Comparison of ENCODE assay signal across 10 mouse cellular contexts in the genomic region with DNA sequence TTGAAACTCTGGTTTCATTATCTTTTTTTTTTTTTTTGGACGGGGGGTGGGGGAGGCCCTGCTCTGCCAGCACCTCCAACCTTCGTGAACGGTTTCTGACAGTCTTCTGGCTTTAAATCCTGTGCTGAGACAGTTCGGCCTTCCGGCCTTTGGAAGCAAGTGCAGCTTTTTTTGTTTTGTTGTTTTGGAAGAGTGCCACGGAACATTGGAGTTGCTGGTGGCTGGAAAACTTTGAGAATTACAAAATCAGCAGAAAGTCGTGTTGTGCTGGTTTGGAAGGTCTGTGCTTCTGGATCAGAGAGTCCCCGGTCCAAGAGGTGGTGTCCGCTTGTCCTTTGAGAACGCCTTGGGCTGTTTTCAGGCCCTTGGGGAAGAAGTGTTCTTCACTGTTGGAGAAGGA. TPM values are rescaled to one million over a fixed set of nuclear protein-coding genes. Genes with fewer than 3 reads are reported as not detected.
DNase-seq lines count a peak whose midpoint lies in the region; ATAC-seq and TF ChIP-seq lines count a peak whose summit lies in the region.
"Had no signal": no experiment of that assay in that cellular context is flagged by ENCODE, and none has a peak within 500 bp of the region (broad histone marks: within the 10 kb centered on the region; RNA-seq: fewer than 3 reads in every experiment).

No protein-coding gene starts in this region.

- H3K36me3 ChIP-seq in kidney, postnatal 0 days (ENCODE audit: insufficient read depth, low read length) = no peaks in the 10 kb centered on the region
- H3K36me3 ChIP-seq in intestine, embryonic 16.5 days (ENCODE audit: control insufficient read depth, insufficient read depth, low read length) = no peaks in the 10 kb centered on the region
- H3K36me3 ChIP-seq: embryonic facial prominence, embryonic 12.5 days had no signal

- peaks cover 13% of the 10 kb centered on the region for H3K4me1 ChIP-seq in kidney, postnatal 0 days (replicated peaks; ENCODE audit: insufficient read depth, low read length)
- H3K4me1 ChIP-seq in intestine, embryonic 16.5 days (ENCODE audit: control insufficient read depth, insufficient read depth, low read length) = peaks cover 12% of the 10 kb centered on the region; the same call in 1 of the 2 replicates

- H3K4me2 ChIP-seq in kidney, postnatal 0 days (ENCODE audit: low read length) = no peak overlapping the region
- H3K4me2 ChIP-seq in intestine, embryonic 16.5 days (ENCODE audit: low read depth, low read length) = no peak overlapping the region
- H3K4me2 ChIP-seq: embryonic facial prominence, embryonic 12.5 days had no signal

- no peak for ATAC-seq in kidney, postnatal 0 days (replicated peaks; ENCODE audit: low FRiP score, low read depth)
- ATAC-seq in intestine, embryonic 16.5 days = no peak

- no peak overlapping the region for H3K9ac ChIP-seq in kidney, postnatal 0 days (ENCODE audit: low read depth, low read length)
- H3K9ac ChIP-seq in intestine, embryonic 16.5 days (ENCODE audit: low read depth, low read length) = no peak overlapping the region
- H3K9ac ChIP-seq: embryonic facial prominence, embryonic 12.5 days had no signal

- TF ChIP-seq CTCF in kidney, postnatal 0 days (IDR thresholded peaks at IDR 0.05; ENCODE audit: low read depth) = no peak

- H3K9me3 ChIP-seq in kidney, postnatal 0 days (replicated peaks; ENCODE audit: low read length) = no peaks in the 10 kb centered on the region
- no peaks in the 10 kb centered on the region for H3K9me3 ChIP-seq in intestine, embryonic 16.5 days (ENCODE audit: control insufficient read depth, low read length)
- H3K9me3 ChIP-seq: embryonic facial prominence, embryonic 12.5 days; megakaryocyte, embryonic 14.5 days had no signal

- peak; percentile 11 for DNase-seq in cerebellum, adult 9-11 months
- no peak for DNase-seq in cerebellum, adult 8-10 months
- peak; percentile 32 for DNase-seq in urinary bladder, postnatal 14 days (ENCODE audit: low spot score)
- DNase-seq in urinary bladder, postnatal 25 days (ENCODE audit: low spot score) = no peak
- DNase-seq in kidney, postnatal 0 days (ENCODE audit: low spot score) = peak; percentile 48
- DNase-seq in left cerebral cortex, postnatal 4 days = no peak
- DNase-seq in natural killer cell, adult 2 months (ENCODE audit: low spot score in 2 of 2) = no peak

- H3K27me3 ChIP-seq in kidney, postnatal 0 days (ENCODE audit: insufficient read depth, low read length) = no peaks in the 10 kb centered on the region
- no peaks in the 10 kb centered on the region for H3K27me3 ChIP-seq in intestine, embryonic 16.5 days (replicated peaks; ENCODE audit: control insufficient read depth, insufficient read depth, low read length)

- no peak overlapping the region for H3K4me3 ChIP-seq in kidney, postnatal 0 days (replicated peaks; ENCODE audit: low read depth, low read length)
- no peak overlapping the region for H3K4me3 ChIP-seq in intestine, embryonic 16.5 days (ENCODE audit: low read length)
- H3K4me3 ChIP-seq: embryonic facial prominence, embryonic 12.5 days; megakaryocyte, embryonic 14.5 days had no signal

- intact Hi-C loops in left cerebral cortex, postnatal 4 days (cut with DNase I) = no loop called here

- H3K27ac ChIP-seq in kidney, postnatal 0 days = peak overlapping the region; percentile 34; the same call in 1 of the 2 replicates
- H3K27ac ChIP-seq in intestine, embryonic 16.5 days (ENCODE audit: low read length) = no peak overlapping the region
- H3K27ac ChIP-seq: embryonic facial prominence, embryonic 12.5 days had no signal

- 50% methylated on average over 10 of the region's 10 CpGs for WGBS in kidney, postnatal 0 days
- WGBS in intestine, embryonic 16.5 days = 71% methylated on average over 10 of the region's 10 CpGs

RNA-seq across cellular contexts. Expression of gene Syde2, which starts 5.1 kb away (rescaled TPM):
- 1.8 and 1.9 TPM in 2 replicates for polyA plus RNA-seq in kidney, postnatal 0 days (2015; fragmentation: Nextera tagmentation; extraction: Ambion mirVana)
- polyA plus RNA-seq in intestine, embryonic 16.5 days (2015; fragmentation: Nextera tagmentation; extraction: Ambion mirVana) = 1.2 and 1.4 TPM in 2 replicates
- total RNA-seq in left cerebral cortex, postnatal 4 days (2021) = 1 to 10 TPM; 4.4 to 5.3 TPM

RNA-seq across cellular contexts. Expression of gene 2410004B18Rik, which starts 55.0 kb away (rescaled TPM):
- polyA plus RNA-seq in kidney, postnatal 0 days (2015; fragmentation: Nextera tagmentation; extraction: Ambion mirVana) = 43.1 and 48.2 TPM in 2 replicates
- polyA plus RNA-seq in intestine, embryonic 16.5 days (2015; fragmentation: Nextera tagmentation; extraction: Ambion mirVana) = 38.5 and 42.0 TPM in 2 replicates
- total RNA-seq in left cerebral cortex, postnatal 4 days (2021) = 10 to 100 TPM; 51.5 to 56.8 TPM

Comparison
In these comparisons a context has a peak if more than half of its experiments do, and no peak if none do; other contexts are left out.
1. DNase-seq: peak in cerebellum, adult 9-11 months (single experiment), urinary bladder, postnatal 14 days (single experiment) and kidney, postnatal 0 days (single experiment); none in cerebellum, adult 8-10 months (single experiment), urinary bladder, postnatal 25 days (single experiment), left cerebral cortex, postnatal 4 days (single experiment) and natural killer cell, adult 2 months (0 of 2).